Mouse (Mus musculus) embryonic fibroblast, embryonic 13.5 days (primary cell): ENCODE measurements around the gene Faim2. TPM values are rescaled to one million over a fixed set of nuclear protein-coding genes. Genes with fewer than 3 reads are reported as not detected.

Experiments used
- H3K27ac ChIP-seq: 2 replicates; pipeline ENCODE4 v1.5.1; 2012; ENCODE audit warnings: low read length, control low read depth, inconsistent platforms; ENCODE audit not compliant: insufficient read depth
- H3K4me1 ChIP-seq: 2 replicates; pipeline ENCODE4 v1.6.1; 2011; ENCODE audit warnings: low read length; ENCODE audit not compliant: control insufficient read depth, insufficient read depth
- H3K4me3 ChIP-seq: 2 replicates; pipeline ENCODE4 v1.5.1; 2011; ENCODE audit warnings: mild to moderate bottlenecking, control low read depth, low read length; ENCODE audit not compliant: insufficient read depth
- CTCF ChIP-seq: IDR thresholded peaks from 2 replicates; pipeline ENCODE4 v1.5.1; 2011; ENCODE audit warnings: mild to moderate bottlenecking, control low read depth, low read length, moderate library complexity, borderline replicate concordance; ENCODE audit not compliant: insufficient read depth
- POLR2A ChIP-seq: IDR thresholded peaks from 2 replicates; pipeline ENCODE4 v1.6.1; 2011; ENCODE audit warnings: low read depth, mild to moderate bottlenecking, control low read depth, low read length, moderate library complexity
- polyA plus RNA-seq: library from polyadenylated mRNA; stranded (reverse); fragments of >200 nt; gene quantifications from 2 replicates; pipeline ENCODE4 v1.2.4, GENCODE M21; 2011; ENCODE audit warnings: low read depth; ENCODE audit not compliant: missing spikeins, insufficient read length

The Faim2 gene
- polyA plus RNA-seq, 1 experiment: 1.4 TPM

GRCm38 (mm10) chr15:99544047-99544446 lies 16.1 kb upstream of the Faim2 start:
- Histone ChIP-seq H3K4me1 (peaks cover 12% of the 10 kb centered on the region), H3K4me3 (no peak overlapping the region), H3K27ac (no peak overlapping the region)
- TF ChIP-seq CTCF (no peak), POLR2A (no peak)

- Histone ChIP-seq H3K4me1 (no peaks in the 10 kb centered on the region), H3K4me3 (no peak overlapping the region), H3K27ac (no peak overlapping the region)
- TF ChIP-seq CTCF (no peak), POLR2A (no peak)
Observed at GRCm38 (mm10) chr15:99539891-99540290, 11.9 kb upstream of the Faim2 start.

GRCm38 (mm10) chr15:99536889-99537862 lies 9.2 kb upstream of the Faim2 start:
- no peaks in the 10 kb centered on the region for H3K4me1 ChIP-seq
- no peak overlapping the region for H3K27ac ChIP-seq
- TF ChIP-seq POLR2A: no peak
- no peak for TF ChIP-seq CTCF
- H3K4me3 ChIP-seq: no peak overlapping the region

- Histone ChIP-seq H3K4me1 (peaks cover 4% of the 10 kb centered on the region; the same call in 1 of the 2 replicates), H3K27ac (no peak overlapping the region), H3K4me3 (no peak overlapping the region)
- TF ChIP-seq POLR2A: no peak
- TF ChIP-seq CTCF: no peak
Observed at GRCm38 (mm10) chr15:99532023-99532422, 4.1 kb upstream of the Faim2 start.

GRCm38 (mm10) chr15:99531146-99531545 lies 3.2 kb upstream of the Faim2 start:
- Histone ChIP-seq H3K4me3 (no peak overlapping the region), H3K27ac (no peak overlapping the region), H3K4me1 (peaks cover 4% of the 10 kb centered on the region; the same call in 1 of the 2 replicates)
- no peak for TF ChIP-seq CTCF
- TF ChIP-seq POLR2A: no peak

GRCm38 (mm10) chr15:99526681-99527080 lies 1.3 kb downstream of the Faim2 start:
- Histone ChIP-seq H3K27ac (no peak overlapping the region), H3K4me1 (peaks cover 4% of the 10 kb centered on the region; the same call in 1 of the 2 replicates), H3K4me3 (no peak overlapping the region)
- TF ChIP-seq CTCF: no peak
- no peak for TF ChIP-seq POLR2A

- Histone ChIP-seq H3K4me1 (no peaks in the 10 kb centered on the region), H3K27ac (no peak overlapping the region), H3K4me3 (no peak overlapping the region)
- TF ChIP-seq CTCF (no peak), POLR2A (no peak)
Observed at GRCm38 (mm10) chr15:99520306-99520705, 7.7 kb downstream of the Faim2 start.

GRCm38 (mm10) chr15:99519626-99520025 lies 8.3 kb downstream of the Faim2 start:
- Histone ChIP-seq H3K4me1 (no peaks in the 10 kb centered on the region), H3K4me3 (no peak overlapping the region), H3K27ac (no peak overlapping the region)
- TF ChIP-seq POLR2A (no peak), CTCF (no peak)

GRCm38 (mm10) chr15:99517715-99518114 lies 10.2 kb downstream of the Faim2 start:
- no peak overlapping the region for H3K4me3 ChIP-seq
- H3K4me1 ChIP-seq: no peaks in the 10 kb centered on the region
- H3K27ac ChIP-seq: no peak overlapping the region
- no peak for TF ChIP-seq CTCF
- TF ChIP-seq POLR2A: no peak

- no peak overlapping the region for H3K27ac ChIP-seq
- TF ChIP-seq CTCF: no peak
- TF ChIP-seq POLR2A: no peak
- H3K4me3 ChIP-seq: no peak overlapping the region
- H3K4me1 ChIP-seq: no peaks in the 10 kb centered on the region
Observed at GRCm38 (mm10) chr15:99516715-99517114, 11.2 kb downstream of the Faim2 start.
